Mouse (Mus musculus) left cerebral cortex, adult 6 months (tissue): Measurements from ENCODE around the gene Foxl1. TPM values are rescaled to one million over a fixed set of nuclear protein-coding genes. Genes with fewer than 3 reads are reported as not detected.

Source experiments
- long read RNA-seq, 2 experiments: library from polyadenylated mRNA; unstranded; transcript quantifications; one replicate each; pipeline ENCODE4 v2.0.0; 2019 to 2020
- polyA plus RNA-seq: library from polyadenylated mRNA; unstranded; fragments of <200 nt; fragmentation: Nextera tagmentation; gene quantifications from 2 replicates; pipeline ENCODE4 v1.2.3, GENCODE M21; 2021

Foxl1 gene
- polyA plus RNA-seq, result not detected in 2 replicates
- long read RNA-seq, experiment 1, result 0 reads
- long read RNA-seq, experiment 2, result 0 reads

GRCm38 (mm10) chr8:121127756-121128375, at the start of gene Foxl1:
Foxl1 (plus strand) TSS chr8:121127940.

GRCm38 (mm10) chr8:121084210-121084951, 43.4 kb upstream of the Foxl1 start, which contains the start of gene Foxf1:
Foxf1 (plus strand) TSS chr8:121084386.

GRCm38 (mm10) chr8:121107668-121108656, 19.8 kb upstream of the Foxl1 start, which contains the start of gene Mthfsd:
Mthfsd (minus strand) TSS chr8:121108392.

GRCm38 (mm10) chr8:121115948-121116347, 11.8 kb upstream of the Foxl1 start, which contains the start of gene Foxc2:
Foxc2 (plus strand) TSS chr8:121116171.

Other genes with a start within 250 kb of the Foxl1 start
- 0.11 and 0.68 TPM in 2 replicates for gene Foxf1, start 43.6 kb upstream of the Foxl1 start, polyA plus RNA-seq
- gene Mthfsd, start 19.5 kb upstream of the Foxl1 start, polyA plus RNA-seq, result 53.0 and 53.9 TPM in 2 replicates
- gene Foxc2, start 11.8 kb upstream of the Foxl1 start, polyA plus RNA-seq, result 0.26 and 1.3 TPM in 2 replicates